Mouse (Mus musculus) lung, adult 2 months (tissue): ENCODE measurements at regions not wholly inside any gene's neighbourhood (a gene's known extent, or its start where the extent isn't known, plus 50 kb on each side); places are given as distances from the start of the nearest gene placed in this dataset.
"Not testable (repeated sequence)": the region's sequence is repeated elsewhere in the genome, so short reads cannot be mapped to it uniquely, and the experiment has no call there.

ENCODE experiments used
- DNase-seq: peaks from one replicate; pipeline ENCODE4 v3.0.0; 2022
- H3K4me1 ChIP-seq: fragments of 200-500 bp; 2 replicates; pipeline ENCODE4 v1.6.1; 2011; ENCODE audit warnings: low read length; ENCODE audit not compliant: control insufficient read depth, insufficient read depth
- H3K4me3 ChIP-seq: fragments of 200-500 bp; replicated peaks from 2 replicates; pipeline ENCODE3; 2011; ENCODE audit warnings: low read depth, mild to moderate bottlenecking, control low read depth, low read length; ENCODE audit errors: extremely low read depth
- CTCF ChIP-seq: fragments of 200-500 bp; IDR thresholded peaks from 2 replicates; pipeline ENCODE4 v1.5.1; 2011; ENCODE audit warnings: mild to moderate bottlenecking, low read length, control low read depth; ENCODE audit not compliant: insufficient read depth
- POLR2A ChIP-seq: fragments of 200-500 bp; IDR thresholded peaks from 2 replicates; pipeline ENCODE4 v1.6.1; 2011; ENCODE audit warnings: low read depth, mild to moderate bottlenecking, control low read depth, low read length, borderline replicate concordance; ENCODE audit errors: extremely low read depth
- WGBS: fragments of 180-500 bp; shearing (Covaris S2); methylation state at CpG from one replicate; pipeline ENCODE4 v1.1.7; 2018; 5-methylcytosine and 5-hydroxymethylcytosine counted together

DNA sequence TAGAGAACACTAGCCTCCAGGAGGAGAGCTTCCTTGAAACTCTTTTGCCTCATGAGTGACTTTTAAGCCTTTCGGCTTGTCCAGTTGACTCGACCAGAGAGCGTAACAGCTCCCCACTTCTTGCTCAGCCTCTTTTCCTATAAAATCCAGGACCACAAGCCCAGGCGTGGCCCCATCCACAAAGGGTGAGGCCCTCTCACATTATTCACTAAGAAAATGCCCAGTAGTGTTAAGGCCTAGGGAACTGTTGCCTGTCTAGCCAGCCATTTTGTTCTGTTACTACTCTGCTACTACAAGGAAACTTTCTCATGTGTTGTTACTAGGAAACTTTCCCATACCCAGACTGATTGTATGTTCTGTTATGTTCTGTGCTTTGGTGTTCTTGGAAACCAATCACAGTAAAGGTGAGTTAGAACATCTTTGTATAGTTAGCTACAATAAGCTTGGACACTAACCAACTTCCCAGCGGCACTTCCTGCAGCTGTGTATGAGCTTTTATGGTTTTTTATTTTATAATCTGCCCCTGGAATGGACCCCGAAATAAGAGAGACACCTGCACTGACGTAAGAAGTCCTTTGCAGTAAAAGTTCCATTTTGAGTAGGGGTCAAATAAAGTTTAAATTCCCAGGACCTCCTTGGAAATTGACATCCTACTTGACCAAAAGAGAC is 162.1 kb downstream of the Akr1d1 start:
- WGBS, result 89% methylated on average over 7 of the region's 7 CpGs
- no peaks in the 10 kb centered on the region for H3K4me1 ChIP-seq
- TF ChIP-seq CTCF, result no peak
- TF ChIP-seq POLR2A, result no peak
- DNase-seq, result no peak
- no peak overlapping the region for H3K4me3 ChIP-seq

- WGBS, result 87% methylated on average over 2 of the region's 2 CpGs
- TF ChIP-seq CTCF (no peak), POLR2A (no peak)
- Histone ChIP-seq H3K4me1 (no peaks in the 10 kb centered on the region), H3K4me3 (no peak overlapping the region)
- no peak for DNase-seq
These were observed 162.8 kb downstream of the Akr1d1 start for GRCm38 (mm10) chr6:37692758-37693157.

DNA sequence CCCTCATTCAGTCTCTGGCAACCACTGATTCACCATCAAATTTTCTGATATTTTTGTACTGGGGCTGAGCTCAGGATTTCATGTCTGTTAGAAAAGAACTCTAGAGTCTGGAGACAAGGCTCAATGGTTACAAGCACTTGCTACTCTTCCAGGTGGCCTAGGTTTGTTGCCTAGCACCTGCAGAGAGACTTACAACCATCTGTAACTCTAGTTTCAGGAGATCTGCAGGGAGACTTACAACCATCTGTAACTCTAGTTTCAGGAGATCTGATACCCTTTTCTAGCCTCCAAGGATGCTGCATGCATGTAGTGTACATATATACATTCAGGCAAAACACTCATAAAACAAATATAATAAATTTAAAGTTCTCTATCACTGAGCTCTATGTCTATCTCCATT is 166.1 kb downstream of the Akr1d1 start:
- Histone ChIP-seq H3K4me1 (no peaks in the 10 kb centered on the region), H3K4me3 (no peak overlapping the region)
- TF ChIP-seq POLR2A (no peak), CTCF (no peak)
- DNase-seq, result no peak

DNA sequence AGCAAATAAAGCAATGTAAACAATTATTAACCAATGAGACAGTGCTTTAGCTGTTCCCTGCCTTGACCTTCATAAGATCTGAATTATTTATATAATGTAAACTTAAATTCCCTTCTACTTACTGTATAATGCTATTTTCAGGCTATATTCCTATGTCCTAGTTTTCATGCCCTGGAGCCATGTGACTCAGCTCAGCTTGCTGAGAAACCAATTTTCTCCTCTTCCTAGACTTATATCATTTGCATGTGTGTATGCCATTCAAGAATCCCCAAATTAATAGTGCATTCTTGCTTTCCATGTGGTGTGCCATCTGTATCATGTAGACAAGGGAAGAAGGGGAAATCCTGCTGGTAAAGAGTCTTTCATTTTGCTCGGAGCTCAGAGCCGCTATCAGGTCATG is 166.7 kb upstream of the Trim24 start:
- no peak for TF ChIP-seq CTCF
- TF ChIP-seq POLR2A, result no peak
- WGBS, result 95% methylated on average over 2 of the region's 2 CpGs
- H3K4me3 ChIP-seq, result no peak overlapping the region
- no peaks in the 10 kb centered on the region; the same call in 1 of the 2 replicates for H3K4me1 ChIP-seq
- DNase-seq, result no peak

DNA sequence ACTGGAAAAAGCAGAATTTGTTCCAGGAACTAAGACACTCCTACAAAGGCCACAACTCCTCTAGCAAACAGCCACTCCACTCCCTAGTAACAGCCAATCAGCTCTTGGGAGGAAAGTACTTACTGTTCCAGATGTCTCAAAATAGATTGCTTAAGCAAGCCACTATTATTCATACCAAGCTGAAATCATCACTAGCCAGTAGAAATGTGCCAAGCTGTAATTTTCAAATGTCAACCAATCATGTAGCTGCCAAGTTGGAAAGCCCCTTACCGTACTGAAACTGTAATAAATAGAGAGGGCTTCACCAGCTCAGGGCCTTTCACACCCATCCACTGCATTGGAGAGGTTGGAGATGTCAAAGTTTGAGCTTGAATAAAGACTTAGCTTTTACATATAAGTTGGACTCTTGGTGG is 164.9 kb upstream of the Trim24 start:
- Histone ChIP-seq H3K4me3 (no peak overlapping the region), H3K4me1 (no peaks in the 10 kb centered on the region; the same call in 1 of the 2 replicates)
- WGBS, result 31% methylated on average over 1 of the region's 1 CpGs
- no peak for DNase-seq
- TF ChIP-seq CTCF (no peak), POLR2A (no peak)

- 92% methylated on average over 1 of the region's 1 CpGs for WGBS
- H3K4me3 ChIP-seq, DNase-seq, H3K4me1 ChIP-seq: not testable (repeated sequence)
These were observed 162.9 kb upstream of the Trim24 start for GRCm38 (mm10) chr6:37707671-37708070.

- DNase-seq, result no peak
- TF ChIP-seq CTCF (no peak), POLR2A (no peak)
- 97% methylated on average over 1 of the region's 1 CpGs for WGBS
- H3K4me3 ChIP-seq, result no peak overlapping the region
- H3K4me1 ChIP-seq, result peaks cover 6% of the 10 kb centered on the region
These were observed 158.8 kb upstream of the Trim24 start for GRCm38 (mm10) chr6:37711766-37712165.

DNA sequence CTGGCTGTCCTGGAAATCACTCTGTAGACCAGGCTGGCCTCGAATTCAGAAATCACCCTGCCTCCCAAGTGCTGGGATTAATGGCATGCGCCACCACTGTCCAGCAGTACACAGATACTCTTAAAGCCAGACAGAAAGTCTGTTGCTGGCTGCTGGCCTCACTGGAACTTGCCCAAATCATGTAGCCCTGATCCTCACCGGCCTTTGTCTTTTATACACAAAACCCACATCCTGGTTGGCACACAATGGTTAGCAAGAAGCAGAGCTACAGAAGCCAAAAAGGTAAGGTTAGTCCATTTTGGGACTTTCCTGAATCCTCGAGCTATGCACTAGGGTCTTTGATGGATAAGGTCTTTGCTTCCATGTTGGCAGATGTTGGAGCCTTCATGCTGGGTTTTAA is 157.2 kb upstream of the Trim24 start:
- no peak for DNase-seq
- H3K4me3 ChIP-seq, result no peak overlapping the region
- WGBS, result 40% methylated on average over 4 of the region's 4 CpGs
- peaks cover 6% of the 10 kb centered on the region for H3K4me1 ChIP-seq
- TF ChIP-seq CTCF (no peak), POLR2A (no peak)

GRCm38 (mm10) chr6:37714223-37714928 is 156.2 kb upstream of the Trim24 start:
- WGBS, result 20% methylated on average over 6 of the region's 6 CpGs
- Histone ChIP-seq H3K4me3 (no peak overlapping the region), H3K4me1 (peaks cover 6% of the 10 kb centered on the region)
- no peak for DNase-seq
- TF ChIP-seq POLR2A (no peak), CTCF (no peak)

DNA sequence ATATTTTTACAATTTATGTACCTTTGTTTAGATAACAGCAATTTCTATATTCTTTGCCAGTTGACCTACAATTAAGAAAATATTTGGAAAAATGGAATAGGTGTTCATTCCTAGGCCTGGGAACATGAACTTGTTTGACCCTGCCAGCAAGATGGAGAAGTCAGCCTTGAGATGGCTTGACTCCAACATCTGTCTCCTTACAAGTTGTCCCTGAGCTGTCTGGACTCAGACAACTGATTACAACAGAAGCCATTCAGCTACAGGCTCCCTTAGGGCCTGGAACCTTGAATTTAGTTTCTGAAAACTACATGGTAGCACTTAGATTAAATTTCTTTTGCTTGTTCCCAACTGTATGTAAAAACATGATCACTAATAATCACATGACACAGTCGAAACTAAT is 148.9 kb upstream of the Trim24 start:
- DNase-seq, result no peak
- no peaks in the 10 kb centered on the region for H3K4me1 ChIP-seq
- whole genome bisulfite sequencing, result 84% methylated on average over 1 of the region's 1 CpGs
- TF ChIP-seq CTCF (no peak), POLR2A (no peak)
- H3K4me3 ChIP-seq, result no peak overlapping the region
